Mouse (Mus musculus): Measurements from ENCODE around the gene Fosl2.

DNA sequence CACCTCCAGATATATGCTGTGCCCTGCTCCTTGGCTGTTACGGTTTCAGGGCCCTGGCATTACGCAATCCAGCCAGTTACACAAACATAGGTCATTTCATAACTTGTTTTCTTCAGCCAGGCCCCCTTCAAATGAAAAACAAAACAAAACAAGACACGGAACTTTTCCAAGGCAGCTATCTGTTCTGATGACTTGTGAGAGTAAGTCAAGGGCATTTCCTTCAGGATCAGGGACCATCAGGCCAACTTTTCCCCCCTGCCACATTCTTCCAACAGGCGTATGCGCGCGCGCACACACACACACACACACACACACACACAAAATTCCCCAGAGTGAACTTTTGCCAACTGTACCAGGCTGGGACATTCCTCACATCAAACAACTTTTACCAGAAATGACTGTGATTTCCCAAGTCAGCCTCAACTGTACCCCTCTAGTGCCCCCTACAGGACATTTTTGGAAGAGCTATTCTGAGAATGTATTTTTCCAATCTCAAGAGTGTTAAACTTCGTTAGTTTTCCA is 4.0 kb downstream of the Fosl2 start:
- TF ChIP-seq CTCF (IDR thresholded peaks at IDR 0.05; ENCODE audit: low read depth) (peak; percentile 69), EP300 (IDR thresholded peaks at IDR 0.05; ENCODE audit: low read depth) (no peak)
